Mouse (Mus musculus): ENCODE data around the gene Gas2l3. TPM values are rescaled to one million over a fixed set of nuclear protein-coding genes. Genes with fewer than 3 reads are reported as not detected.

Gas2l3 gene
- total and polyA plus RNA-seq, 3 experiments: 0.05 to 7.4 TPM; not detected in 1

GRCm38 (mm10) chr10:89453068-89453641, 9.4 kb upstream of the Gas2l3 start:
- Histone ChIP-seq H3K4me1 (ENCODE audit: insufficient read depth, low read depth, low read length) (no peaks in the 10 kb centered on the region), H3K36me3 (replicated peaks) (no peaks in the 10 kb centered on the region), H3K4me3 (ENCODE audit: low read depth, low read length) (no peak overlapping the region), H3K27me3 (ENCODE audit: insufficient read depth, low read length) (no peaks in the 10 kb centered on the region), H3K9me3 (replicated peaks) (peaks cover 8% of the 10 kb centered on the region)
- TF ChIP-seq TAL1 (conservative IDR thresholded peaks at IDR 0.05; ENCODE audit: low read depth, low read length): no peak
- no peak for TF ChIP-seq GATA1 (IDR thresholded peaks at IDR 0.05; ENCODE audit: borderline replicate concordance, low read length)
- TF ChIP-seq GATA2 (IDR thresholded peaks at IDR 0.05; ENCODE audit: borderline replicate concordance, low read depth, low read length): no peak
- no peak for TF ChIP-seq CTCF (IDR thresholded peaks at IDR 0.05; ENCODE audit: low read depth, low read length)
- TF ChIP-seq POLR2AphosphoS5 (IDR thresholded peaks at IDR 0.05; ENCODE audit: insufficient replicate concordance, low read depth, low read length): no peak
- no peak for DNase-seq (ENCODE audit: low spot score)
- ATAC-seq (ENCODE audit: extremely low read depth, insufficient number of reproducible peaks, low FRiP score, poor library complexity, severe bottlenecking): no peak

GRCm38 (mm10) chr10:89450411-89450810, 6.6 kb upstream of the Gas2l3 start:
- DNase-seq (ENCODE audit: low spot score) (no peak), ATAC-seq (ENCODE audit: extremely low read depth, insufficient number of reproducible peaks, low FRiP score, poor library complexity, severe bottlenecking) (no peak)
- no peaks in the 10 kb centered on the region for H3K36me3 ChIP-seq (replicated peaks)
- no peaks in the 10 kb centered on the region for H3K27me3 ChIP-seq (ENCODE audit: insufficient read depth, low read length)
- peaks cover 8% of the 10 kb centered on the region for H3K9me3 ChIP-seq (replicated peaks)
- H3K4me3 ChIP-seq (ENCODE audit: low read depth, low read length): no peak overlapping the region
- H3K4me1 ChIP-seq (ENCODE audit: insufficient read depth, low read depth, low read length): no peaks in the 10 kb centered on the region
- TF ChIP-seq POLR2AphosphoS5 (IDR thresholded peaks at IDR 0.05; ENCODE audit: insufficient replicate concordance, low read depth, low read length): no peak
- TF ChIP-seq CTCF (IDR thresholded peaks at IDR 0.05; ENCODE audit: low read depth, low read length): no peak
- TF ChIP-seq GATA1 (IDR thresholded peaks at IDR 0.05; ENCODE audit: borderline replicate concordance, low read length): no peak
- TF ChIP-seq GATA2 (IDR thresholded peaks at IDR 0.05; ENCODE audit: borderline replicate concordance, low read depth, low read length): no peak
- no peak for TF ChIP-seq TAL1 (conservative IDR thresholded peaks at IDR 0.05; ENCODE audit: low read depth, low read length)

- Histone ChIP-seq H3K36me3 (replicated peaks) (no peaks in the 10 kb centered on the region), H3K27me3 (ENCODE audit: insufficient read depth, low read length) (no peaks in the 10 kb centered on the region), H3K9me3 (replicated peaks) (peaks cover 9% of the 10 kb centered on the region), H3K4me1 (ENCODE audit: insufficient read depth, low read depth, low read length) (no peaks in the 10 kb centered on the region), H3K4me3 (ENCODE audit: low read depth, low read length) (no peak overlapping the region)
- ATAC-seq (ENCODE audit: extremely low read depth, insufficient number of reproducible peaks, low FRiP score, poor library complexity, severe bottlenecking) (no peak), DNase-seq (ENCODE audit: low spot score) (no peak)
- TF ChIP-seq TAL1 (conservative IDR thresholded peaks at IDR 0.05; ENCODE audit: low read depth, low read length) (no peak), GATA1 (IDR thresholded peaks at IDR 0.05; ENCODE audit: borderline replicate concordance, low read length) (no peak), GATA2 (IDR thresholded peaks at IDR 0.05; ENCODE audit: borderline replicate concordance, low read depth, low read length) (no peak), CTCF (IDR thresholded peaks at IDR 0.05; ENCODE audit: low read depth, low read length) (no peak), POLR2AphosphoS5 (IDR thresholded peaks at IDR 0.05; ENCODE audit: insufficient replicate concordance, low read depth, low read length) (no peak)
Observed at GRCm38 (mm10) chr10:89444381-89444780, 614 bp upstream of the Gas2l3 start.

GRCm38 (mm10) chr10:89443115-89443622, 598 bp downstream of the Gas2l3 start:
- TF ChIP-seq CTCF (IDR thresholded peaks at IDR 0.05; ENCODE audit: low read depth, low read length): no peak
- no peak for TF ChIP-seq TAL1 (conservative IDR thresholded peaks at IDR 0.05; ENCODE audit: low read depth, low read length)
- TF ChIP-seq GATA2 (IDR thresholded peaks at IDR 0.05; ENCODE audit: borderline replicate concordance, low read depth, low read length): no peak
- no peak for TF ChIP-seq GATA1 (IDR thresholded peaks at IDR 0.05; ENCODE audit: borderline replicate concordance, low read length)
- no peak for TF ChIP-seq POLR2AphosphoS5 (IDR thresholded peaks at IDR 0.05; ENCODE audit: insufficient replicate concordance, low read depth, low read length)
- ATAC-seq (ENCODE audit: extremely low read depth, insufficient number of reproducible peaks, low FRiP score, poor library complexity, severe bottlenecking) (no peak), DNase-seq (ENCODE audit: low spot score) (no peak)
- no peaks in the 10 kb centered on the region for H3K4me1 ChIP-seq (ENCODE audit: insufficient read depth, low read depth, low read length)
- H3K36me3 ChIP-seq (replicated peaks): no peaks in the 10 kb centered on the region
- H3K27me3 ChIP-seq (ENCODE audit: insufficient read depth, low read length): no peaks in the 10 kb centered on the region
- H3K9me3 ChIP-seq (replicated peaks): peaks cover 9% of the 10 kb centered on the region
- no peak overlapping the region for H3K4me3 ChIP-seq (ENCODE audit: low read depth, low read length)

- no peak for ATAC-seq (ENCODE audit: extremely low read depth, insufficient number of reproducible peaks, low FRiP score, poor library complexity, severe bottlenecking)
- no peak overlapping the region for H3K4me3 ChIP-seq (ENCODE audit: low read depth, low read length)
- H3K4me1 ChIP-seq (ENCODE audit: insufficient read depth, low read depth, low read length): no peaks in the 10 kb centered on the region
- TF ChIP-seq TAL1 (conservative IDR thresholded peaks at IDR 0.05; ENCODE audit: low read depth, low read length) (no peak), GATA2 (IDR thresholded peaks at IDR 0.05; ENCODE audit: borderline replicate concordance, low read depth, low read length) (no peak), POLR2AphosphoS5 (IDR thresholded peaks at IDR 0.05; ENCODE audit: insufficient replicate concordance, low read depth, low read length) (no peak), CTCF (IDR thresholded peaks at IDR 0.05; ENCODE audit: low read depth, low read length) (no peak), GATA1 (IDR thresholded peaks at IDR 0.05; ENCODE audit: borderline replicate concordance, low read length) (no peak)
- no peaks in the 10 kb centered on the region for H3K27me3 ChIP-seq (ENCODE audit: insufficient read depth, low read length)
- H3K36me3 ChIP-seq (replicated peaks): no peaks in the 10 kb centered on the region
- H3K9me3 ChIP-seq (replicated peaks): peaks cover 9% of the 10 kb centered on the region
- no peak for DNase-seq (ENCODE audit: low spot score)
Observed at GRCm38 (mm10) chr10:89442640-89443039, 1.1 kb downstream of the Gas2l3 start.

GRCm38 (mm10) chr10:89441961-89442360, 1.8 kb downstream of the Gas2l3 start:
- ATAC-seq (ENCODE audit: extremely low read depth, insufficient number of reproducible peaks, low FRiP score, poor library complexity, severe bottlenecking) (no peak), DNase-seq (ENCODE audit: low spot score) (no peak)
- H3K4me1 ChIP-seq (ENCODE audit: insufficient read depth, low read depth, low read length): no peaks in the 10 kb centered on the region
- H3K36me3 ChIP-seq (replicated peaks): no peaks in the 10 kb centered on the region
- H3K27me3 ChIP-seq (ENCODE audit: insufficient read depth, low read length): no peaks in the 10 kb centered on the region
- H3K9me3 ChIP-seq (replicated peaks): peaks cover 9% of the 10 kb centered on the region
- H3K4me3 ChIP-seq (ENCODE audit: low read depth, low read length): no peak overlapping the region
- TF ChIP-seq POLR2AphosphoS5 (IDR thresholded peaks at IDR 0.05; ENCODE audit: insufficient replicate concordance, low read depth, low read length) (no peak), GATA2 (IDR thresholded peaks at IDR 0.05; ENCODE audit: borderline replicate concordance, low read depth, low read length) (no peak), GATA1 (IDR thresholded peaks at IDR 0.05; ENCODE audit: borderline replicate concordance, low read length) (no peak), TAL1 (conservative IDR thresholded peaks at IDR 0.05; ENCODE audit: low read depth, low read length) (no peak), CTCF (IDR thresholded peaks at IDR 0.05; ENCODE audit: low read depth, low read length) (no peak)

Measured in G1E (cell line).